Mouse (Mus musculus): ENCODE data around the gene Pomgnt2. TPM values are rescaled to one million over a fixed set of nuclear protein-coding genes. Genes with fewer than 3 reads are reported as not detected.

Gene Pomgnt2
- polyA plus RNA-seq, 1 experiment from 2014 or later, result 13.3 TPM

Other genes with a start within 250 kb of the Pomgnt2 start
- gene Zfp651, start 237.8 kb downstream of the Pomgnt2 start, polyA plus RNA-seq (2014; fragmentation: Nextera tagmentation; extraction: Ambion mirVana), result 6.7 and 7.0 TPM in 2 replicates
- gene Klhl40, start 219.5 kb downstream of the Pomgnt2 start, polyA plus RNA-seq (2014; fragmentation: Nextera tagmentation; extraction: Ambion mirVana), result 3.6 and 4.6 TPM in 2 replicates
- 0.13 TPM in 1 of 2 replicates, not detected in the other for gene Hhatl, start 204.6 kb downstream of the Pomgnt2 start, polyA plus RNA-seq (2014; fragmentation: Nextera tagmentation; extraction: Ambion mirVana)
- 2.4 and 3.6 TPM in 2 replicates for gene Ccdc13, start 157.6 kb downstream of the Pomgnt2 start, polyA plus RNA-seq (2014; fragmentation: Nextera tagmentation; extraction: Ambion mirVana)
- 151 and 156 TPM in 2 replicates for gene Higd1a, start 138.7 kb downstream of the Pomgnt2 start, polyA plus RNA-seq (2014; fragmentation: Nextera tagmentation; extraction: Ambion mirVana)
- gene Ackr2, start 98.8 kb downstream of the Pomgnt2 start, polyA plus RNA-seq (2014; fragmentation: Nextera tagmentation; extraction: Ambion mirVana), result 0.58 and 1.1 TPM in 2 replicates
- gene Cyp8b1, start 80.8 kb downstream of the Pomgnt2 start, polyA plus RNA-seq (2014; fragmentation: Nextera tagmentation; extraction: Ambion mirVana), result not detected in 2 replicates
- gene Fam198a, start 46.1 kb downstream of the Pomgnt2 start, polyA plus RNA-seq (2014; fragmentation: Nextera tagmentation; extraction: Ambion mirVana), result 0.66 and 0.81 TPM in 2 replicates
- 30.6 and 33.2 TPM in 2 replicates for gene Snrk, start 120.2 kb upstream of the Pomgnt2 start, polyA plus RNA-seq (2014; fragmentation: Nextera tagmentation; extraction: Ambion mirVana)

Data from neural tube, embryonic 11.5 days (tissue).